Mouse (Mus musculus) thymus, postnatal 36 days (tissue): ENCODE measurements around the gene Cpox.
"Not testable (repeated sequence)": the region's sequence is repeated elsewhere in the genome, so short reads cannot be mapped to it uniquely, and the experiment has no call there.

ENCODE experiments used
- DNase-seq, 2 experiments: peaks; one replicate each; pipeline ENCODE4 v3.0.0; 2022; ENCODE audit warnings: mixed read lengths in 2 of 2

The Cpox gene

DNA sequence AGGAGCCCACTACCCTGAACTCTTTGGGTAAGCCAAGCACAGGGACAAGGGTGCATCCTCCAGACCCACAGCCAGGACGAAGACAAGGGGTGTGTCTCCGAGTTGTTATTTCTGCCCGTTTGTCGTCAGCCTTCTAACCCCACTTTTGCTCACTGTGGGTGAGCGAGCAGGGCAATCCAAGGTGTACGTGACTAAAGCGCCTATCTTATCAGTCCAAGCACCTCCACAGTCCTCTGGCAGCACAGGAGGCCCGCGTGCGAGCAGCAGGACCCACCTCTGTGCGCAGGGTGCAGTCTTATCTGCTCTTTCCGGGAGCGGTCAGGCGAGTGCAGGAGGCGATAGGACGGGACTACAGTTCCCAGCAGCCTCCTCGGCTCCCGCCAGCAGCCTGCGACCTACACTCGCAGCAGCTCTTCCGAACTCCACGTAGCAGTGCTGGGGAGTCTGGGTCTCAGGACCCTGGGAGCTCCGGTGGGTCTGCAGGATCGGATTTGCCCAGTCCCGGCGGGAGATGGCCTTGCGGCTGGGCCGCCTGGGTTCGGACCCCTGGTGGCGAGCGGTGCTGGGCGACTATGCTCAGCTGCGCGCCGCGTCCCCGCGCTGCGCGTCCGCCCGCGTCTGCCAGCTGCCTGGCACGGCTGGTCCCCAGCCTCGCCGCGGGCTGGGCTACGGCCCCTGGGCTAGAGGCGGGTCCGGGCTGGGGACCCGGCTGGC, at the start of gene Cpox:
Cpox (plus strand) TSS at position 376 of the 714 bp plus-strand sequence.
- peak; percentile 71 to 78 for DNase-seq

DNA sequence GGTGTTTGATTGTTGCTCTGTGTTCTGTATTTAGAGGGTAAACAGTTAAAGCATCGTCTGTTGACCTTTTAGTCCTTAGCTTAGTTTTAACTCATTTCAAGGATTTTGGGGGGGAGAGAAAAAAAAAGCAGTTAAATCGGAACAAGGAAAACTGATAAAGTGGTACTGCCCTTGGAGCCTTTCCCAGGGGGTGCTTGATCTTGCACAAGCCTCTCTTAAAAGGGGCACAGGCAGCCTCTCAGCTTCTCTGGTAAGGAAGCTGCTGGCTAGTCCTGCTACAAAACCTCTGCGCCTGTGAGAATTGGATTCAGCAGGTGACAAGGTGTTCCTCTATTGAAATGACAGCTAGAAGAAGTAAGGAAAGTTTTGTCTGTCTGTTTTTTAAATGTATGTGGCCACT, 47.7 kb upstream of the Cpox start:
- DNase-seq = no peak

DNA sequence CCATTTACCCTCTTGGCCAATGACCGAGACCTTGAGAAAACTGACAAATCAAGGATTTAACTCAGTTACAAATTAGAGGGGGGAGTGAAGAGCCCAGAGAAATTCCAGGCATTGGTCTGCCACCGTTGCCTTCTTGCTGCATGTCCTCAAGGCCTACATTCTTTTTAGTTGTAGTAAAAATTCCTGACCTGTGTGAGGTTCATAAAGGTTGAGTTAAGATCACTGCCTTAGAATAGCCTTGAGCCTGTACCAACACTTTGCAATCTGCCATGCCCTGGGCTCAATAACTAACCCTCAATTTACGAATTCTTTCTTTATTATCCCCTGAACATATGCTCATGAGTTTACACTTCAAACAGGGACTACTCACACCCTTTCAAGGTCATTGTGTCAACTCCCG, 47.0 kb upstream of the Cpox start:
- DNase-seq = no peak

- DNase-seq = no peak
Observed at GRCm38 (mm10) chr16:58623944-58624343, 46.1 kb upstream of the Cpox start.

- no peak for DNase-seq
Observed at GRCm38 (mm10) chr16:58627597-58628335, 42.3 kb upstream of the Cpox start.

- DNase-seq = no peak
Observed at GRCm38 (mm10) chr16:58628336-58628680, 41.8 kb upstream of the Cpox start.

DNA sequence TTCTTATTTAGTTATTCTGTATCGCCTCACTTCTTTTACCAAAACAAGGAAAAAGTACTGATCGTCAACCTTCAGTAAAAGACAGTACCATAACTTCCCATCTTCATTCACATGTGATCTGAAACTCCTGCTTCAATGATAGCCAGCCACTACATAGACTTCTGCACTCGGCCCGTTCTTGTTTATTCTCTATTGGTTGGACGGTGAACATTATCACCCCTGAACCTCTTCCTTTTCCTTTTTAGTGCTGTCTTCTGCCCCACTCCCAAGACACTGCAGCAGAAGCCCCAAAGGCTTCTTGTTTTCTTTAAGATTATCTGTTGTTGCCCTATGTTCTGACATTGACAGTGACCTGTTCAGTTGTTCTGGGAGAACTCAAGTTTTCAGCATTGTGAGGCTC, 41.1 kb upstream of the Cpox start:
- no peak for DNase-seq

DNA sequence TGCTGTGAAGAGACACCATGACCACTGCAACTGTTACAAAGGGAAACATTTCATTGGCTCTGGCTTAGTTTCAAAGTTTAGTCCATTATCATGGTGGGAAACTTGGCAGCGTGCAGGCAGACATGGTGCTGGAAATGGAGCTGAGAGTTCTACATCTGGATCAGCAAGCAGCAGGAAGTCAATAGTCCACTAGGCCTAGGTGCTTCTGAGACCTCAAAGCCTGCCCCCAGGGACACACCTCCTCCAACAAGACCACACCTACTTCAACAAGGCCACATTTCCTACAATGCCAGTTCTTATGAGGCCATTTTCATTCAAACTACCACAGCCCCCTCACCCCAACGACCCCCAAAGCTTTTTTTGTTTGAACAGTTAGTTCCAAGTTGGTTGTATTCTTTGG, 40.4 kb upstream of the Cpox start:
- no peak for DNase-seq

- no peak for DNase-seq
Observed at GRCm38 (mm10) chr16:58635866-58636265, 34.2 kb upstream of the Cpox start.

GRCm38 (mm10) chr16:58637448-58637847, 32.6 kb upstream of the Cpox start:
- no peak for DNase-seq

DNA sequence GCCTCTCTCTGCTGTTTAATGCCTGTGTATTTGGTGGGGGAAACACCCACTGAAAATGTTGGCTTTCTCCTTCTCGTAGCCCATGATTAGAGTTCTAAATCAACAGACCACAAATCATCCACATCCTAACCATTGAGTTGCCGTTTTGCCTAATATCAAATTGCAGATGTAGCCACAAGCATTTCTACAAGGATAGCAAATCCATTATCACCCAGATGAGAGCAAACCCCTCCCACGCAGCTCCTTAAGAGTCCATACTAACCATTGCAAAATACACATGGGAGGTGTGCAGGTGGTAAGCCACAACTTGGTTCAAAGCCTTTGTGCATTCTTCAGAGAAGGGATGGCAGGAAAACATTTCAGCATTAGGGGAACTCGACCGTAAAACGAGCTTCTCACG, 32.1 kb upstream of the Cpox start:
- DNase-seq = no peak

- DNase-seq = no peak
Observed at GRCm38 (mm10) chr16:58638689-58639175, 31.4 kb upstream of the Cpox start, which contains the start of gene E330017A01Rik. Gene E330017A01Rik (minus strand): TSS chr16:58638739.

- no peak for DNase-seq
Observed at GRCm38 (mm10) chr16:58649979-58650378, 20.1 kb upstream of the Cpox start.

DNA sequence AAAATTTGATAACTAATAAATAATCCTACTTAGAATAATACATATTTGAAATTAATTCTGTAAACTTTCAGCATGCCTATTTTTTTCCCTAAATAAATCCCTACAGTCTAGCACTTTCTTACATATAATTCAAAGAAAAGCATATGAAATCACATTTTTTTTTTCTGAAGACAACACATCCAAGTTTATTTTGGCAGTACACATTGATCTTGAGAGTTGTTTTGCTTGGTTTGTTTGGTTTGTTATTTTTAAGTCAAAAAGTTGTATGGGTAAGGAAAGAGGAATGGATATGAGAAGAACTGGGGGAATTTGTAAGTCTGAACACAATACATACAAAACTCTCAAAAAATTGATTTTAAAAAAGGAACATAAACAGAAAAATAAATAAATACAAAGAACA, 14.3 kb upstream of the Cpox start:
- DNase-seq = no peak

GRCm38 (mm10) chr16:58656526-58656925, 13.6 kb upstream of the Cpox start:
- DNase-seq = no peak

- no peak for DNase-seq
Observed at GRCm38 (mm10) chr16:58658668-58659067, 11.4 kb upstream of the Cpox start.

- no peak for DNase-seq
Observed at GRCm38 (mm10) chr16:58661826-58662225, 8.3 kb upstream of the Cpox start.

- DNase-seq = no peak
Observed at GRCm38 (mm10) chr16:58662287-58662791, 7.8 kb upstream of the Cpox start.

DNA sequence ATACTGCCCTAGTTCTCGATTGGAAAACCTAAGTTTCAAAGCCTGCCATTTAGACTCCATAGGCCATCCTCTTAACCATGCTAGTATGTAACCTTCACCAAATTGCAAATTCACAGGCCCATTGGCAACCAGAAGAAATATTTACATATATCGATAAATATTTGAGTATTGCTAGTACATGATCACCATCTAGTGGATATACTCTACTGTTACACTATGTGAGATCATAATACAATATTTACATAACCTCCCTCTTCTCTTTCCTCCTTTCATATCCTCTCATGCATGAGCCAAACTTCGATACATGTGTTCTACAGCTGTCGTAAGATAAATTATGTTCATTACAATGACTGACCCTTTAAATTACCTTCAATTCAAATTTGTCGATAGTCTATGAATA, 7.1 kb upstream of the Cpox start:
- DNase-seq = no peak

DNA sequence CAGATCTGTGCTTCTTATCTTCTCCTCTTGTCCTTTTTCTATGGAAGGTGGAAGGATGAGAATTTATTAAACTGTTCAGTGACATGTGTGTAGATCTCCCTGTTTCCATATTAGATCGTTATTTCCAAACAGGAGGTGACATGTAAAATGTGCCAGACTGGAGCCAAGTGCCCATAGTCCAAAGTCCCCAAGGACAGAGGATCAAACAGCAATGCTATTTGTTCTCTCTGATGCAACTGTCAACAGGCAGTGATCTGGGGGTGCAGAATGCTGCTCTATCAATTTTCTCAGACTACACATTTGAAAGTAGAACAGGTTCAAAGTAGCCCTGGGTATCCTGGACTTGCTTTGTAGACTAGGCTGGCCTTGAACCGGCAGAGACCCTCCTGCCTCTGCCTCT, 6.3 kb upstream of the Cpox start:
- no peak for DNase-seq

GRCm38 (mm10) chr16:58665137-58665536, 5.0 kb upstream of the Cpox start:
- not testable (repeated sequence) for DNase-seq

- DNase-seq = not testable (repeated sequence)
Observed at GRCm38 (mm10) chr16:58666681-58667080, 3.4 kb upstream of the Cpox start.

- no peak for DNase-seq
Observed at GRCm38 (mm10) chr16:58668586-58668985, 1.5 kb upstream of the Cpox start.

DNA sequence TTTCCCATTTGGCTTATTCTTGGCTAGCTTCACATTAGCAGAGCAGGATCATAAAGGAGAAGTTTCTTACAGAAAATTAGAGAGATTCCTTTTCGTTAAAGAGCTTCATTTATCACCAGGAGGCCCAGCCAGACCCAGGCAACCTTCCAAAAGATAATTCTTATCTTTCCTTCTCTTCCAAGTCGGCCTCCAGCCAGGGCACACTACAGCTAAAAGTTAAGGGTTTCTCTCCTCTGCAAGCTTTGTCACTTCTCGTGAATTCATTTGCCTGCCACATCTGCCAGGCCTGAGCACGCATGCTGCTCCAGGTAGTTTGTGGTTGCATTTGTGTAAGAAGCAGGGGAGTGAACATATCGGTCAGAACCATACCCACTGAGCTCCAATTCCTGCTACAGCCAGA, 828 bp upstream of the Cpox start:
- no peak for DNase-seq
